Mouse (Mus musculus): ENCODE measurements at regions not wholly inside any gene's neighbourhood (a gene's known extent, or its start where the extent isn't known, plus 50 kb on each side); places are given as distances from the start of the nearest gene placed in this dataset.

- DNase-seq (ENCODE audit: extremely low spot score in 1 of 2, low spot score in 1 of 2), result no peak
Observed at GRCm38 (mm10) chr5:51658232-51658896, 90.8 kb upstream of the Ppargc1a start.

- no peak for DNase-seq (ENCODE audit: extremely low spot score in 1 of 2, low spot score in 1 of 2)
Observed at GRCm38 (mm10) chr5:51653507-51653906, 86.0 kb upstream of the Ppargc1a start.

- DNase-seq (ENCODE audit: extremely low spot score in 1 of 2, low spot score in 1 of 2), result no peak
Observed at GRCm38 (mm10) chr5:51624400-51624799, 56.9 kb upstream of the Ppargc1a start.
